Mouse (Mus musculus) C2C12 (cell line): ENCODE data around the gene Gcdh.

Source experiments
- CTCF ChIP-seq: IDR thresholded peaks from one replicate; pipeline ENCODE4 v1.5.1; 2011; ENCODE audit not compliant: control insufficient read depth, insufficient read depth, insufficient read length
- MAX ChIP-seq: IDR thresholded peaks from one replicate; pipeline ENCODE4 v1.6.1; 2011; ENCODE audit warnings: mild to moderate bottlenecking, control low read depth
- MYOD1 ChIP-seq: IDR thresholded peaks from one replicate; pipeline ENCODE4 v1.6.1; 2011; ENCODE audit warnings: low read depth; ENCODE audit not compliant: control insufficient read depth, insufficient read length

GRCm38 (mm10) chr8:84910551-84910950, 16.8 kb upstream of the Gcdh start:
- TF ChIP-seq CTCF (no peak), MAX (no peak), MYOD1 (no peak)
